ENCODE assay signal across 25 mouse cellular contexts in the genomic region with DNA sequence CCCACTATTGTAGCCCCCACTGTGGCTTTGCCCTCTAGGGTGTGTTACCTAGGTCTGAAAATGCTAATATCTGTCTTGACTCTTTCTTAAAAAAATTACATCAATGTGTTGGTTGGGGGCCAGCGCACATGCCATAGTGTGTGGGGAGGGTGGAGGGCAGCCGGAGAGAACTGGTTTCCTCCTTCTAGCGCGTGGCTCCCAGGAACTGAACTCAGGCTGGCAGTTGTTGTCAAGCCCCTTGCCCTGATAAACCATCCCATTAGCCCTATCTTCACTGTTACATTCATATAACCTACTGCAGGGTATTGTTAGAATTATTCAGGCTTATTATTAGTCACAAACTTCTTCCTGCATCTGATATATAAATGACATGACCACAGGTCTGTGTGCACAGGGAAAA. TPM values are rescaled to one million over a fixed set of nuclear protein-coding genes. Genes with fewer than 3 reads are reported as not detected.
DNase-seq lines count a peak whose midpoint lies in the region; ATAC-seq and TF ChIP-seq lines count a peak whose summit lies in the region.
"Had no signal": no experiment of that assay in that cellular context is flagged by ENCODE, and none has a peak within 500 bp of the region (broad histone marks: within the 10 kb centered on the region; RNA-seq: fewer than 3 reads in every experiment).

No protein-coding gene starts in this region.

- no peaks in the 10 kb centered on the region for H3K27me3 ChIP-seq in heart, embryonic 10.5 days (ENCODE audit: insufficient read depth, poor library complexity, severe bottlenecking)
- H3K27me3 ChIP-seq in liver, embryonic 12.5 days (replicated peaks), result no peaks in the 10 kb centered on the region
- H3K27me3 ChIP-seq in liver, embryonic 16.5 days (ENCODE audit: control insufficient read depth, insufficient read depth, low read depth, low read length), result no peaks in the 10 kb centered on the region
- H3K27me3 ChIP-seq: forebrain, embryonic 13.5 days; heart, embryonic 15.5 days; Patski had no signal

- peaks cover 11% of the 10 kb centered on the region; the same call in 1 of the 2 replicates for H3K4me1 ChIP-seq in heart, embryonic 10.5 days
- H3K4me1 ChIP-seq in liver, embryonic 12.5 days, result peaks cover 26% of the 10 kb centered on the region
- H3K4me1 ChIP-seq in liver, embryonic 16.5 days (ENCODE audit: control insufficient read depth, low read depth, low read length), result peaks cover 12% of the 10 kb centered on the region
- H3K4me1 ChIP-seq: embryonic facial prominence, embryonic 10.5 days; forebrain, embryonic 13.5 days; heart, embryonic 15.5 days; hindbrain, embryonic 10.5 days had no signal

- intact Hi-C loops in heart, postnatal 36 days (cut with DNase I), result no loop called here
- intact Hi-C loops in gastrocnemius, adult 2 months (cut with DNase I), result no loop called here

- H3K36me3 ChIP-seq in heart, embryonic 10.5 days, result peaks cover 81% of the 10 kb centered on the region
- H3K36me3 ChIP-seq in liver, embryonic 12.5 days, result peaks cover 87% of the 10 kb centered on the region
- H3K36me3 ChIP-seq in liver, embryonic 16.5 days (ENCODE audit: control insufficient read depth, insufficient read depth), result peaks cover 9% of the 10 kb centered on the region
- H3K36me3 ChIP-seq: G1E had no signal

- H3K4me3 ChIP-seq in heart, embryonic 10.5 days, result no peak overlapping the region
- no peak overlapping the region for H3K4me3 ChIP-seq in liver, embryonic 12.5 days
- H3K4me3 ChIP-seq in liver, embryonic 16.5 days (ENCODE audit: low read depth, low read length), result no peak overlapping the region
- H3K4me3 ChIP-seq in gastrocnemius, adult 2 months, result no peak overlapping the region
- H3K4me3 ChIP-seq: embryonic facial prominence, embryonic 10.5 days; forebrain, embryonic 13.5 days; heart, embryonic 15.5 days; hindbrain, embryonic 10.5 days had no signal

- WGBS in heart, embryonic 10.5 days, result 89% methylated on average over 4 of the region's 4 CpGs
- 51% methylated on average over 4 of the region's 4 CpGs for WGBS in liver, embryonic 12.5 days (ENCODE audit: insufficient replicate concordance)
- WGBS in liver, embryonic 16.5 days (ENCODE audit: insufficient replicate concordance), result 24% methylated on average over 4 of the region's 4 CpGs

- peak; percentile 58 for ATAC-seq in liver, embryonic 12.5 days
- ATAC-seq in liver, embryonic 16.5 days (ENCODE audit: low read depth), result peak; percentile 32
- ATAC-seq: activated CD4-positive, CD25-positive, alpha-beta regulatory T cell, adult 4 months; CD4-positive, CD25-positive, alpha-beta regulatory T cell, adult 4 months; forebrain, embryonic 13.5 days; Patski had no signal

- TF ChIP-seq CTCF in gastrocnemius, adult 2 months (IDR thresholded peaks at IDR 0.05), result no peak

- H3K4me2 ChIP-seq in liver, embryonic 12.5 days, result peak overlapping the region; percentile 40
- no peak overlapping the region for H3K4me2 ChIP-seq in liver, embryonic 16.5 days (ENCODE audit: low read depth, low read length)
- H3K4me2 ChIP-seq: forebrain, embryonic 13.5 days; heart, embryonic 11.5 days; heart, embryonic 15.5 days; hindbrain, embryonic 14.5 days had no signal

- no peaks in the 10 kb centered on the region for H3K9me3 ChIP-seq in heart, embryonic 10.5 days
- no peaks in the 10 kb centered on the region for H3K9me3 ChIP-seq in liver, embryonic 12.5 days (replicated peaks)
- H3K9me3 ChIP-seq in liver, embryonic 16.5 days (replicated peaks; ENCODE audit: control insufficient read depth, low read length), result no peaks in the 10 kb centered on the region
- H3K9me3 ChIP-seq: embryonic facial prominence, embryonic 10.5 days; forebrain, embryonic 13.5 days; G1E; heart, embryonic 15.5 days; hindbrain, embryonic 10.5 days had no signal

- H3K27ac ChIP-seq in heart, embryonic 10.5 days, result peak overlapping the region; percentile 18; the same call in 1 of the 2 replicates
- H3K27ac ChIP-seq in liver, embryonic 12.5 days, result peak overlapping the region; percentile 71
- peak overlapping the region; percentile 55 for H3K27ac ChIP-seq in liver, embryonic 16.5 days (ENCODE audit: low read length)
- no peak overlapping the region for H3K27ac ChIP-seq in gastrocnemius, adult 2 months
- H3K27ac ChIP-seq: embryonic facial prominence, embryonic 10.5 days; forebrain, embryonic 13.5 days; heart, embryonic 15.5 days; hindbrain, embryonic 10.5 days; hindbrain, embryonic 14.5 days had no signal

- DNase-seq in heart, embryonic 10.5 days (ENCODE audit: low spot score), result no peak
- no peak for DNase-seq in heart, postnatal 36 days
- DNase-seq in frontal cortex, adult 2 months (ENCODE audit: extremely low spot score in 1 of 2, low spot score in 1 of 2), result no peak
- no peak for DNase-seq in gastrocnemius, adult 2 months
- no peak for DNase-seq in adrenal gland, adult 2 months
- DNase-seq: adrenal gland, postnatal 25 days; B cell, adult 2 months; cerebellum, adult 18-20 months; cerebellum, adult 9-11 months; cerebellum, postnatal 36 days; gastrocnemius, postnatal 10 days; heart, adult 18-20 months; heart, postnatal 14 days had no signal

- H3K9ac ChIP-seq in liver, embryonic 12.5 days, result no peak overlapping the region; the same call in 1 of the 2 replicates
- no peak overlapping the region; the same call in 1 of the 2 replicates for H3K9ac ChIP-seq in liver, embryonic 16.5 days (ENCODE audit: low read depth, low read length)
- H3K9ac ChIP-seq: forebrain, embryonic 13.5 days; heart, embryonic 15.5 days; hindbrain, embryonic 14.5 days had no signal

RNA-seq across cellular contexts. Expression of gene Ppp6r3, which starts 14.4 kb away (rescaled TPM):
- polyA plus RNA-seq in heart, embryonic 10.5 days (2016; fragmentation: Nextera tagmentation; extraction: Ambion mirVana), result 63.4 and 63.5 TPM in 2 replicates
- total RNA-seq in heart, postnatal 36 days (2021), result 10 to 100 TPM; 71.5 to 77.8 TPM
- 35.8 and 37.3 TPM in 2 replicates for polyA plus RNA-seq in liver, embryonic 12.5 days (2016; fragmentation: Nextera tagmentation; extraction: Ambion mirVana)
- polyA plus RNA-seq in liver, embryonic 16.5 days (2015; fragmentation: Nextera tagmentation; extraction: Ambion mirVana), result 23.9 and 24.6 TPM in 2 replicates
- 85.6 and 88.1 TPM in 2 replicates for polyA plus RNA-seq in frontal cortex, adult 2 months (2012; rRNA removed)
- total RNA-seq in gastrocnemius, adult 2 months (2021), result 10 to 100 TPM; 66.1 to 70.5 TPM
- total RNA-seq in adrenal gland, adult 2 months (2021), result 100 to 1,000 TPM in 1 of 2 experiments, 10 to 100 TPM in 1; 83.9 to 117 TPM
- 43.9 and 55.9 TPM in 2 replicates for polyA plus RNA-seq in adrenal gland, adult 2 months (2012; rRNA removed)
